Mouse (Mus musculus) G1E (cell line): ENCODE measurements around the gene Ang4. TPM values are rescaled to one million over a fixed set of nuclear protein-coding genes. Genes with fewer than 3 reads are reported as not detected.
"Not testable (repeated sequence)": the region's sequence is repeated elsewhere in the genome, so short reads cannot be mapped to it uniquely, and the experiment has no call there.

ENCODE experiments used
- ATAC-seq: 2 replicates; pipeline ENCODE4 v1.8.0; 2016; ENCODE audit warnings: mild to moderate bottlenecking; ENCODE audit not compliant: insufficient number of reproducible peaks, poor library complexity, low FRiP score, severe bottlenecking; ENCODE audit errors: extremely low read depth
- DNase-seq: peaks from one replicate; pipeline ENCODE4 v3.0.0; 2012; ENCODE audit warnings: low spot score
- H3K27me3 ChIP-seq: 2 replicates; pipeline ENCODE4 v1.6.1; 2012; ENCODE audit warnings: mild to moderate bottlenecking, low read length, inconsistent platforms; ENCODE audit not compliant: insufficient read depth
- H3K36me3 ChIP-seq: replicated peaks from 2 replicates; pipeline ENCODE3; 2012; ENCODE audit warnings: mild to moderate bottlenecking, inconsistent platforms
- H3K4me1 ChIP-seq: 2 replicates; pipeline ENCODE4 v1.6.1; 2012; ENCODE audit warnings: low read depth, low read length, inconsistent platforms, mixed read lengths; ENCODE audit not compliant: insufficient read depth
- H3K4me3 ChIP-seq: 2 replicates; pipeline ENCODE4 v1.5.1; 2012; ENCODE audit warnings: low read depth, mild to moderate bottlenecking, inconsistent platforms, low read length, moderate library complexity, mixed read lengths
- H3K9me3 ChIP-seq: replicated peaks from 2 replicates; pipeline ENCODE4 v1.6.1; 2012; ENCODE audit warnings: inconsistent platforms
- CTCF ChIP-seq: IDR thresholded peaks from 2 replicates; pipeline ENCODE4 v1.5.1; 2012; ENCODE audit warnings: low read depth, low read length, inconsistent platforms, mixed read lengths
- GATA1 ChIP-seq: IDR thresholded peaks from 2 replicates; pipeline ENCODE4 v1.6.1; 2012; ENCODE audit warnings: borderline replicate concordance, low read length, inconsistent platforms, mixed read lengths
- GATA2 ChIP-seq: IDR thresholded peaks from 2 replicates; pipeline ENCODE4 v1.6.1; 2012; ENCODE audit warnings: low read depth, low read length, inconsistent platforms, borderline replicate concordance
- POLR2AphosphoS5 ChIP-seq: IDR thresholded peaks from 2 replicates; pipeline ENCODE4 v1.6.1; 2012; ENCODE audit warnings: low read depth, low read length, inconsistent platforms; ENCODE audit not compliant: insufficient replicate concordance
- TAL1 ChIP-seq: conservative IDR thresholded peaks from 2 replicates; pipeline ENCODE4 v1.6.1; 2012; ENCODE audit warnings: low read depth, low read length, inconsistent platforms, mixed read lengths
- polyA plus RNA-seq: library from polyadenylated mRNA; stranded (reverse); fragments of >175 nt; gene quantifications from 2 replicates; pipeline ENCODE4 v1.2.3, GENCODE M21; 2012
- total RNA-seq, 2 experiments: library from RNA; stranded (forward) in 1 of 2; stranded (reverse) in 1 of 2; fragments of 200-1000 nt in 1 of 2; fragments of >200 nt in 1 of 2; fragmentation: Nextera tagmentation in 1 of 2; gene quantifications; 2 replicates each; pipeline ENCODE4 v1.2.3; 2014 to 2017

Ang4 gene
- total and polyA plus RNA-seq, 3 experiments: 0.27 TPM; not detected in 2

- H3K36me3 ChIP-seq: no peaks in the 10 kb centered on the region
- ATAC-seq (no peak), DNase-seq (no peak)
- H3K4me1 ChIP-seq: no peaks in the 10 kb centered on the region
- H3K9me3 ChIP-seq: no peaks in the 10 kb centered on the region
- no peak overlapping the region for H3K4me3 ChIP-seq
- no peaks in the 10 kb centered on the region for H3K27me3 ChIP-seq
- no peak for TF ChIP-seq GATA1
Measured at GRCm38 (mm10) chr14:51777791-51778190, 4.4 kb upstream of the Ang4 start.

- not testable (repeated sequence) for H3K27me3 ChIP-seq, DNase-seq, H3K36me3 ChIP-seq, H3K4me3 ChIP-seq, ATAC-seq, H3K9me3 ChIP-seq, H3K4me1 ChIP-seq
Measured at GRCm38 (mm10) chr14:51771378-51771777, 2.0 kb downstream of the Ang4 start.

GRCm38 (mm10) chr14:51755944-51756343 lies 17.4 kb downstream of the Ang4 start:
- Histone ChIP-seq H3K9me3 (no peaks in the 10 kb centered on the region), H3K27me3 (no peaks in the 10 kb centered on the region), H3K36me3 (no peaks in the 10 kb centered on the region), H3K4me1 (no peaks in the 10 kb centered on the region), H3K4me3 (no peak overlapping the region)
- ATAC-seq: no peak
- TF ChIP-seq TAL1: no peak
- no peak for TF ChIP-seq CTCF
- TF ChIP-seq GATA2: no peak
- TF ChIP-seq GATA1: no peak
- no peak for TF ChIP-seq POLR2AphosphoS5
- no peak for DNase-seq

- no peak overlapping the region for H3K4me3 ChIP-seq
Measured at GRCm38 (mm10) chr14:51740347-51741170, 32.8 kb downstream of the Ang4 start.

GRCm38 (mm10) chr14:51739150-51739993 lies 34.0 kb downstream of the Ang4 start:
- Histone ChIP-seq H3K4me3 (no peak overlapping the region), H3K4me1 (no peaks in the 10 kb centered on the region), H3K9me3 (no peaks in the 10 kb centered on the region), H3K27me3 (no peaks in the 10 kb centered on the region), H3K36me3 (no peaks in the 10 kb centered on the region)
- DNase-seq (no peak), ATAC-seq (no peak)
- TF ChIP-seq GATA2 (no peak), TAL1 (no peak), POLR2AphosphoS5 (no peak), CTCF (no peak), GATA1 (no peak)

More at GRCm38 (mm10) chr14:51740347-51741170, 32.8 kb downstream of the Ang4 start:
- H3K9me3 ChIP-seq: no peaks in the 10 kb centered on the region
- no peaks in the 10 kb centered on the region for H3K27me3 ChIP-seq
- no peak for DNase-seq
- no peak for TF ChIP-seq POLR2AphosphoS5
- ATAC-seq: no peak
- H3K36me3 ChIP-seq: no peaks in the 10 kb centered on the region
- H3K4me1 ChIP-seq: no peaks in the 10 kb centered on the region

GRCm38 (mm10) chr14:51738411-51739149 lies 34.8 kb downstream of the Ang4 start:
- no peak for TF ChIP-seq TAL1
- TF ChIP-seq GATA2: no peak
- no peak for TF ChIP-seq POLR2AphosphoS5
- no peak for TF ChIP-seq CTCF
- no peak for TF ChIP-seq GATA1
- DNase-seq: no peak

More at GRCm38 (mm10) chr14:51738411-51739149, 34.8 kb downstream of the Ang4 start:
- H3K36me3 ChIP-seq: no peaks in the 10 kb centered on the region
- no peak for ATAC-seq
- no peaks in the 10 kb centered on the region for H3K27me3 ChIP-seq
- H3K4me3 ChIP-seq: no peak overlapping the region
- H3K9me3 ChIP-seq: no peaks in the 10 kb centered on the region
- H3K4me1 ChIP-seq: no peaks in the 10 kb centered on the region
